Mouse (Mus musculus) midbrain, embryonic 15.5 days (tissue): Measurements from ENCODE around the gene Slit3. TPM values are rescaled to one million over a fixed set of nuclear protein-coding genes. Genes with fewer than 3 reads are reported as not detected.
A peak's percentile ranks its signal among the peaks of the same experiment; 100 is the strongest.

Experiments used
- ATAC-seq: fragments of 200-750 bp; cut with Nextera tagmentation; replicated peaks from 2 replicates; pipeline ENCODE4 v1.8.0; 2017; ENCODE audit warnings: moderate TSS enrichment
- H3K27ac ChIP-seq: fragments of 300-500 bp; sonication (generic); 2 replicates; pipeline ENCODE4 v1.5.1; 2015; ENCODE audit warnings: mild to moderate bottlenecking, inconsistent platforms
- H3K27me3 ChIP-seq: fragments of 300-500 bp; sonication (generic); replicated peaks from 2 replicates; pipeline ENCODE4 v1.6.1; 2015; ENCODE audit warnings: inconsistent platforms
- H3K36me3 ChIP-seq: fragments of 300-500 bp; sonication (generic); replicated peaks from 2 replicates; pipeline ENCODE4 v1.6.1; 2015; ENCODE audit warnings: inconsistent platforms
- H3K4me1 ChIP-seq: fragments of 300-500 bp; sonication (generic); 2 replicates; pipeline ENCODE4 v1.6.1; 2015; ENCODE audit warnings: inconsistent platforms
- H3K4me2 ChIP-seq: fragments of 300-500 bp; sonication (generic); 2 replicates; pipeline ENCODE4 v1.6.1; 2015; ENCODE audit warnings: inconsistent platforms, mild to moderate bottlenecking, moderate library complexity
- H3K4me3 ChIP-seq: fragments of 300-500 bp; sonication (generic); 2 replicates; pipeline ENCODE4 v1.5.1; 2015; ENCODE audit warnings: mild to moderate bottlenecking, inconsistent platforms
- H3K9ac ChIP-seq: fragments of 300-500 bp; sonication (generic); 2 replicates; pipeline ENCODE4 v1.6.1; 2015; ENCODE audit warnings: mild to moderate bottlenecking, inconsistent platforms
- H3K9me3 ChIP-seq: fragments of 300-500 bp; sonication (generic); 2 replicates; pipeline ENCODE4 v1.6.1; 2016; ENCODE audit warnings: inconsistent platforms
- WGBS: fragments of 180-500 bp; shearing (Covaris S2); methylation state at CpG from one replicate; pipeline ENCODE4 v1.1.7; 2015; ENCODE audit warnings: mixed read lengths; 5-methylcytosine and 5-hydroxymethylcytosine counted together
- polyA plus RNA-seq: library from polyadenylated mRNA; unstranded; fragments of >200 nt; fragmentation: Nextera tagmentation; extraction: Ambion mirVana; gene quantifications from 2 replicates; pipeline ENCODE4 v1.2.1, GENCODE M21; 2015

Slit3 gene
- polyA plus RNA-seq, result 5.6 and 5.9 TPM in 2 replicates

- Histone ChIP-seq H3K4me2 (peak within 1 kb of the TSS; percentile 86), H3K27ac (no peak within 1 kb of the TSS), H3K9ac (peak within 1 kb of the TSS; percentile 47), H3K27me3 (peaks cover 62% of the 10 kb centered on the region), H3K36me3 (no peaks in the 10 kb centered on the region), H3K9me3 (no peaks in the 10 kb centered on the region), H3K4me1 (peaks cover 21% of the 10 kb centered on the region), H3K4me3 (peak within 1 kb of the TSS; percentile 53)
- ATAC-seq, result peak; percentile 65
- WGBS, result under 1% methylated on average over 57 of the region's 75 CpGs
These were observed at the start of gene Slit3 for GRCm38 (mm10) chr11:35120894-35121610. TSS of gene Slit3 (plus strand) at chr11:35121224.

- 75% methylated on average over 1 of the region's 1 CpGs for WGBS
- ATAC-seq, result no peak
- H3K4me2 ChIP-seq, result no peak overlapping the region
- H3K27me3 ChIP-seq, result no peaks in the 10 kb centered on the region
- H3K4me1 ChIP-seq, result no peaks in the 10 kb centered on the region
- H3K36me3 ChIP-seq, result no peaks in the 10 kb centered on the region
- no peak overlapping the region for H3K4me3 ChIP-seq
- no peaks in the 10 kb centered on the region for H3K9me3 ChIP-seq
- H3K27ac ChIP-seq, result no peak overlapping the region
- no peak overlapping the region for H3K9ac ChIP-seq
These were observed 49.6 kb upstream of the Slit3 start for GRCm38 (mm10) chr11:35071451-35071850.

- no peaks in the 10 kb centered on the region for H3K36me3 ChIP-seq
- H3K9me3 ChIP-seq, result no peaks in the 10 kb centered on the region
- no peak overlapping the region for H3K4me2 ChIP-seq
- whole genome bisulfite sequencing, result 95% methylated on average over 7 of the region's 7 CpGs
- H3K4me1 ChIP-seq, result 0 out of 2 replicates have a peak, but pooled peaks cover 2% of the 10 kb centered on the region
- no peak overlapping the region for H3K27ac ChIP-seq
- H3K27me3 ChIP-seq, result no peaks in the 10 kb centered on the region
- no peak overlapping the region for H3K4me3 ChIP-seq
- no peak overlapping the region for H3K9ac ChIP-seq
- ATAC-seq, result no peak
These were observed 45.6 kb upstream of the Slit3 start for GRCm38 (mm10) chr11:35075411-35075810.

GRCm38 (mm10) chr11:35080451-35081125 lies 40.4 kb upstream of the Slit3 start:
- ATAC-seq, result no peak
- Histone ChIP-seq H3K9ac (no peak overlapping the region), H3K4me1 (0 out of 2 replicates have a peak, but pooled peaks cover 7% of the 10 kb centered on the region), H3K36me3 (no peaks in the 10 kb centered on the region), H3K27ac (no peak overlapping the region), H3K4me2 (no peak overlapping the region), H3K4me3 (no peak overlapping the region), H3K27me3 (no peaks in the 10 kb centered on the region), H3K9me3 (no peaks in the 10 kb centered on the region)
- WGBS, result 32% methylated on average over 8 of the region's 8 CpGs

- no peak overlapping the region for H3K4me2 ChIP-seq
- no peak overlapping the region for H3K9ac ChIP-seq
- H3K9me3 ChIP-seq, result no peaks in the 10 kb centered on the region
- H3K4me1 ChIP-seq, result 0 out of 2 replicates have a peak, but pooled peaks cover 7% of the 10 kb centered on the region
- ATAC-seq, result no peak
- H3K27ac ChIP-seq, result no peak overlapping the region
- H3K36me3 ChIP-seq, result no peaks in the 10 kb centered on the region
- H3K4me3 ChIP-seq, result no peak overlapping the region
- H3K27me3 ChIP-seq, result no peaks in the 10 kb centered on the region
- 92% methylated on average over 3 of the region's 3 CpGs for WGBS
These were observed 38.7 kb upstream of the Slit3 start for GRCm38 (mm10) chr11:35082297-35082696.

- ATAC-seq, result no peak
- Histone ChIP-seq H3K4me3 (no peak overlapping the region), H3K9me3 (no peaks in the 10 kb centered on the region), H3K36me3 (no peaks in the 10 kb centered on the region), H3K9ac (no peak overlapping the region), H3K4me2 (no peak overlapping the region), H3K27me3 (no peaks in the 10 kb centered on the region), H3K27ac (no peak overlapping the region), H3K4me1 (0 out of 2 replicates have a peak, but pooled peaks cover 7% of the 10 kb centered on the region)
- 78% methylated on average over 6 of the region's 6 CpGs for WGBS
These were observed 38.0 kb upstream of the Slit3 start for GRCm38 (mm10) chr11:35083049-35083448.

GRCm38 (mm10) chr11:35085351-35085750 lies 35.7 kb upstream of the Slit3 start:
- Histone ChIP-seq H3K9me3 (no peaks in the 10 kb centered on the region), H3K4me2 (no peak overlapping the region), H3K27me3 (no peaks in the 10 kb centered on the region), H3K27ac (no peak overlapping the region), H3K36me3 (no peaks in the 10 kb centered on the region), H3K4me1 (0 out of 2 replicates have a peak, but pooled peaks cover 6% of the 10 kb centered on the region), H3K4me3 (no peak overlapping the region), H3K9ac (no peak overlapping the region)
- ATAC-seq, result no peak
- WGBS, result 93% methylated on average over 11 of the region's 11 CpGs

- no peaks in the 10 kb centered on the region for H3K4me1 ChIP-seq
- H3K36me3 ChIP-seq, result no peaks in the 10 kb centered on the region
- no peak overlapping the region for H3K9ac ChIP-seq
- no peak overlapping the region for H3K4me2 ChIP-seq
- H3K4me3 ChIP-seq, result no peak overlapping the region
- no peak overlapping the region for H3K27ac ChIP-seq
- ATAC-seq, result no peak
- 49% methylated on average over 5 of the region's 5 CpGs for WGBS
- H3K27me3 ChIP-seq, result no peaks in the 10 kb centered on the region
- no peaks in the 10 kb centered on the region for H3K9me3 ChIP-seq
These were observed 35.0 kb upstream of the Slit3 start for GRCm38 (mm10) chr11:35086029-35086428.

GRCm38 (mm10) chr11:35087454-35087853 lies 33.6 kb upstream of the Slit3 start:
- Histone ChIP-seq H3K9me3 (no peaks in the 10 kb centered on the region), H3K4me2 (no peak overlapping the region), H3K27me3 (no peaks in the 10 kb centered on the region), H3K4me3 (no peak overlapping the region), H3K9ac (no peak overlapping the region), H3K27ac (no peak overlapping the region), H3K4me1 (no peaks in the 10 kb centered on the region), H3K36me3 (no peaks in the 10 kb centered on the region)
- ATAC-seq, result no peak
- 77% methylated on average over 2 of the region's 2 CpGs for WGBS

GRCm38 (mm10) chr11:35088136-35088535 lies 32.9 kb upstream of the Slit3 start:
- no peak overlapping the region for H3K9ac ChIP-seq
- H3K4me2 ChIP-seq, result no peak overlapping the region
- H3K27ac ChIP-seq, result no peak overlapping the region
- 80% methylated on average over 1 of the region's 1 CpGs for WGBS
- no peaks in the 10 kb centered on the region for H3K4me1 ChIP-seq
- H3K36me3 ChIP-seq, result no peaks in the 10 kb centered on the region
- no peak overlapping the region for H3K4me3 ChIP-seq
- no peaks in the 10 kb centered on the region for H3K27me3 ChIP-seq
- ATAC-seq, result no peak
- H3K9me3 ChIP-seq, result no peaks in the 10 kb centered on the region

- Histone ChIP-seq H3K4me2 (no peak overlapping the region), H3K4me3 (no peak overlapping the region), H3K36me3 (no peaks in the 10 kb centered on the region), H3K9ac (no peak overlapping the region), H3K27ac (no peak overlapping the region), H3K9me3 (no peaks in the 10 kb centered on the region), H3K4me1 (no peaks in the 10 kb centered on the region), H3K27me3 (no peaks in the 10 kb centered on the region)
- ATAC-seq, result no peak
- WGBS, result 89% methylated on average over 13 of the region's 13 CpGs
These were observed 30.2 kb upstream of the Slit3 start for GRCm38 (mm10) chr11:35090629-35091335.

- Histone ChIP-seq H3K9ac (no peak overlapping the region), H3K9me3 (no peaks in the 10 kb centered on the region), H3K4me3 (no peak overlapping the region), H3K27ac (no peak overlapping the region), H3K4me1 (no peaks in the 10 kb centered on the region), H3K27me3 (no peaks in the 10 kb centered on the region), H3K36me3 (no peaks in the 10 kb centered on the region), H3K4me2 (no peak overlapping the region)
- ATAC-seq, result no peak
- WGBS, result 68% methylated on average over 5 of the region's 5 CpGs
These were observed 24.5 kb upstream of the Slit3 start for GRCm38 (mm10) chr11:35096538-35096937.
